Mouse (Mus musculus) left cerebral cortex, postnatal 4 days (tissue): Measurements from ENCODE around the gene Pafah1b2. TPM values are rescaled to one million over a fixed set of nuclear protein-coding genes. Genes with fewer than 3 reads are reported as not detected.

Experiments
- microRNA-seq: library from miRNA; unstranded; fragments of <30 nt; microRNA quantifications from one replicate; pipeline ENCODE4 v1.2.0, GENCODE M21; 2022
- total RNA-seq, 2 experiments: library from RNA; stranded (reverse); gene quantifications; 2 replicates each; pipeline ENCODE4 v1.2.3; 2021

Pafah1b2 gene
- total RNA-seq, 2 experiments from 2014 or later = 262 to 267 TPM

Small RNA genes lying within 50 kb of the gene (microRNA-seq; reads per million reads assigned to microRNA genes)
- gene Mir7087 = not detected

Other genes with a start within 250 kb of the Pafah1b2 start
- gene Cep164, start 184.0 kb downstream of the Pafah1b2 start, total RNA-seq = 10 to 100 TPM; 21.6 to 24.0 TPM
- gene Bace1, start 174.1 kb downstream of the Pafah1b2 start, total RNA-seq = 10 to 100 TPM; 76.6 to 79.3 TPM
- 10 to 100 TPM; 31.0 to 32.1 TPM for gene Pcsk7, start 106.2 kb downstream of the Pafah1b2 start, total RNA-seq
- gene Rnf214, start 105.8 kb downstream of the Pafah1b2 start, total RNA-seq = 10 to 100 TPM; 97.3 to 97.6 TPM
- 1 to 10 TPM; 5.7 to 6.9 TPM for gene Tagln, start 76.6 kb downstream of the Pafah1b2 start, total RNA-seq
- 10 to 100 TPM; 80.0 to 97.1 TPM for gene Sidt2, start 57.4 kb downstream of the Pafah1b2 start, total RNA-seq
- gene Sik3, start 130 bp upstream of the Pafah1b2 start, total RNA-seq = 10 to 100 TPM; 54.6 to 56.9 TPM
- 1 to 10 TPM in 1 of 2 experiments, not detected in 1; 1.4 TPM for gene Apoa1, start 215.9 kb upstream of the Pafah1b2 start, total RNA-seq
- not detected for gene Apoc3, start 222.9 kb upstream of the Pafah1b2 start, total RNA-seq
- not detected for gene Apoa4, start 228.0 kb upstream of the Pafah1b2 start, total RNA-seq